Mouse (Mus musculus) frontal cortex, adult 2 months (tissue): ENCODE results near the gene Mark3. TPM values are rescaled to one million over a fixed set of nuclear protein-coding genes. Genes with fewer than 3 reads are reported as not detected.

Experiments used
- DNase-seq, 2 experiments: peaks; one replicate each; pipeline ENCODE4 v3.0.0; 2022; ENCODE audit warnings: low spot score in 1 of 2; ENCODE audit errors: extremely low spot score in 1 of 2
- polyA plus RNA-seq: library from polyadenylated mRNA; depleted of rRNA; stranded (reverse); fragments of >200 nt; gene quantifications from 2 replicates; pipeline ENCODE4 v1.2.3, GENCODE M21; 2012; rRNA removed

The Mark3 gene
- polyA plus RNA-seq, 1 experiment = 81.9 TPM

- peak in 1 of 2 experiments; percentile 72 for DNase-seq
Observed at GRCm38 (mm10) chr12:111693341-111694270, 119.3 kb downstream of the Mark3 start.

GRCm38 (mm10) chr12:111694271-111694781 lies 120.0 kb downstream of the Mark3 start:
- no peak for DNase-seq

GRCm38 (mm10) chr12:111694880-111695804 lies 120.8 kb downstream of the Mark3 start:
- DNase-seq = peak in 1 of 2 experiments; percentile 62

GRCm38 (mm10) chr12:111696239-111696638 lies 121.9 kb downstream of the Mark3 start:
- peak in 1 of 2 experiments; percentile 90 for DNase-seq

GRCm38 (mm10) chr12:111697708-111698107 lies 123.4 kb downstream of the Mark3 start:
- no peak for DNase-seq

- no peak for DNase-seq
Observed at GRCm38 (mm10) chr12:111698346-111698913, 124.1 kb downstream of the Mark3 start.

- peak; percentile 72 to 75 for DNase-seq
Observed at GRCm38 (mm10) chr12:111699542-111699941, 125.2 kb downstream of the Mark3 start.

- peak in 1 of 2 experiments; percentile 76 for DNase-seq
Observed at GRCm38 (mm10) chr12:111700920-111701458, 126.7 kb downstream of the Mark3 start.

GRCm38 (mm10) chr12:111703301-111703700 lies 129.0 kb downstream of the Mark3 start:
- DNase-seq = no peak

GRCm38 (mm10) chr12:111704609-111705008 lies 130.3 kb downstream of the Mark3 start:
- DNase-seq = no peak

- no peak for DNase-seq
Observed at GRCm38 (mm10) chr12:111705186-111705973, 131.1 kb downstream of the Mark3 start.

Other genes with a start within 250 kb of the Mark3 start
- 175 and 184 TPM in 2 replicates for gene Cdc42bpb, start 196.8 kb upstream of the Mark3 start, polyA plus RNA-seq
- gene Lbhd2, start 167.7 kb upstream of the Mark3 start, polyA plus RNA-seq = 23.2 and 24.5 TPM in 2 replicates
- gene Exoc3l4, start 157.5 kb upstream of the Mark3 start, polyA plus RNA-seq = 3.8 and 4.8 TPM in 2 replicates
- gene Tnfaip2, start 132.1 kb upstream of the Mark3 start, polyA plus RNA-seq = 1.0 and 1.5 TPM in 2 replicates
- gene Gm266, start 88.7 kb upstream of the Mark3 start, polyA plus RNA-seq = 6.4 and 7.4 TPM in 2 replicates
- gene Eif5, start 36.5 kb upstream of the Mark3 start, polyA plus RNA-seq = 150 and 178 TPM in 2 replicates
- 3,871 and 4,147 TPM in 2 replicates for gene Ckb, start 97.8 kb downstream of the Mark3 start, polyA plus RNA-seq
- gene Trmt61a, start 103.6 kb downstream of the Mark3 start, polyA plus RNA-seq = 21.0 and 21.9 TPM in 2 replicates
- 54.7 and 55.0 TPM in 2 replicates for gene Bag5, start 138.7 kb downstream of the Mark3 start, polyA plus RNA-seq
- gene Apopt1, start 138.7 kb downstream of the Mark3 start, polyA plus RNA-seq = 50.6 and 53.8 TPM in 2 replicates
- 916 and 954 TPM in 2 replicates for gene Klc1, start 184.3 kb downstream of the Mark3 start, polyA plus RNA-seq
- gene Xrcc3, start 239.3 kb downstream of the Mark3 start, polyA plus RNA-seq = 18.7 and 19.9 TPM in 2 replicates
- gene Zfyve21, start 239.6 kb downstream of the Mark3 start, polyA plus RNA-seq = 42.4 and 43.3 TPM in 2 replicates